Mouse (Mus musculus): ENCODE data around the gene Kcnj16.

The Kcnj16 gene

DNA sequence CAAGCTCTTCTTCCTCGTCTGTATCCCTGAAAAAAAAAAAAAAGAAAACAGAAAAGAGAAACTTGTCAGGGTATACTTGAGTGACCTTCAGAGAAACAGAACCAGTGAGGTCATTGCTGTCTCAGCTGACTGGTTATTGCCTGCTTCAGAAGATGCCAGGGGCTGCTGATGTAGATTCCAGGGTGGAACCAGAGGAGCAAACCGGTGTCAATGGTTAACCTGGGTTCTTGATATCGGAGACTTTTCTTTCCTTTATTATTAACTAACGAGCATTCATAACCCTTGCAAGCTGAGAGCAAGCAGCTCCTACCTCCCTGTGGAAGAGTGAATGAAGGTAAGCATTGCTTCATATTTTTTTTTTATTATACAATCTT lies at the start of gene Kcnj16:
Gene Kcnj16, plus strand, starts transcription at position 272 of the 374 bp plus-strand sequence.
- DNase-seq = no peak

DNA sequence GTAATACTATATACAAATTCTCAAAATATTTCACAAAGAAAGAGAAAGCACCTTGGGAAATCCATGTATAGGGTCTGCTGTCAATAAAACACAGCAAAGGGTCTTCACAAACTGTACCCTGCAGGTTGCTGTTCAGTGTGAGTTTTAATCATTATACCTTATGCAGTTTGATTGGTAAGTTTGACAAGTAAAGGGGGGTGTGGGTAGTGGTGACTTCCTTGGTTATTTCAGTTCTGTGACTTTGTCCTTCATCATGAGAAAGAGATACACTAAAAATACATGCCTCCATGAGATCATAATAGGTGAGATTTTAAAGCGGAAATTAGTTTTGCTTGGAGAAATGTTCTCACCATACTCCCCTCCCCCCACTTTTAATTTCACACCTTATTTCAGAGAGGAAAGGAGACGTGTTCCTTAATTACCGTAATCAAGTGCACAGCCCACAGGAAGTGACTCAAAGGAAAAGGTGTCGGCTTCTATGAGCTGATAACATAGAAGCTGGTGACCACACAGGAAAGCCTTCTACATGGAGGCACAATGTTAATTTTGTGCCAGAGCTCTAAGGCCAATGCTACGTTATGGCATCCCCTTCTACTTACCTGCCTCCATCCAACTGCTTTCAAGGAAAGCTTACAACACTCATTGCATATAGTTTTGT lies 48.9 kb upstream of the Kcnj16 start:
- no peak for DNase-seq

DNA sequence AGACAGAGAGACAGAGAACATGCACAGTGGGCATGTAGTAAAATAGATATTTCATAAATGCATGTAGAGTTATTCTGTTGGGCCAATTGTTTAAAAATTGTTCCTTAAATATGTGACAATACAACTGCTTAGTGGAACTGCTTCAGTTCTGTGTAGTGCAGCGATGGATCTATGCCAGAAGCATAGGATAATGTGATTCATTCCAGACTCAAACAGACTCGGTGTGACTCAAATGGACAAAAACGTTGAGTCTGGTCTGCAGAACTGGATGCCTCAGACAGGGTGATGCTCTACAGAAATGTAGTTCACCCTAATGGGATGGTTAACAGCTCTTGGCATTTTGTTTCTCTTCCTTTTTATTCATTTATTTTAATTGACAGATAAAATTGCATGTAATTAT lies 32.1 kb upstream of the Kcnj16 start:
- DNase-seq = no peak

DNA sequence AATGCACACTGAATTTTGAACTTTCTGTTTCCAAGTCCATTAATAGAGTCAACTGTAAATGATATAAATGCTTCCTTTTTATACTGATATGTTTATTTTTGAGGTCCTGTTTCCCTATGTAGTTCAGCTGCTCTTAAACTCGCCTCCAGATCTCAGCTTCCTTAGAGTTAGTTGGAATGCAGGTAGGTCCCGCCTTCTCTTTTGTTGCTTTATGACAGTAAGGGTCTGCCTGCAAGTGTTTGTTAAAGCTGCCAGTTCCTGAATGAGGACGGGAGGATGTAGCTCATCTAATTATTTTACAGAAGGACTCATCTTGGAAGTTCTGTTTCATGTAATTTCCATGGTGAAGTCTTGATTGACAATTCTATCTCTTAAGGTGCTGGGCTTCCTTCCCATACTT lies 25.6 kb upstream of the Kcnj16 start:
- DNase-seq = no peak

DNA sequence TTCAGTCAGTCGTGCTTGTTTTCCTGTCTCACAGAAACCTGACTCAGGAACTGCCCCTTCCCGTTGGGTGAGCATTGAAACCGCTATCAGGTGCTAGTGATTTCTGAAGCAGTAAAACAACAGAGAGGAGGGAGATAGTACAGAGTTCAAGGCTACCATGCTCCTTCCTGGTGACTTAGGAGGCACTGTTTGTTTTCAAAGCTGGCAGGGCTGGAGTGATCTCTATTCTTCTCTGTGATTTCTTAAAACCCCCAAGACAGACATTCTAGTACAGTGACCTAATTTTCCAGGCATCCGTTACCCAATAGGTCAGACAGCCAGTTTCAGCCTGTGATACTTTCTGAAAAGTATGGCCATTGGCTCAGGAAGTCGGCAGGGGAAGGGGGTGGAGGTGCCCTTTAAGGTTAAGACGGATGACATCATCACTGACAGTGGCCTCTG lies 25.1 kb upstream of the Kcnj16 start:
- no peak for DNase-seq

DNA sequence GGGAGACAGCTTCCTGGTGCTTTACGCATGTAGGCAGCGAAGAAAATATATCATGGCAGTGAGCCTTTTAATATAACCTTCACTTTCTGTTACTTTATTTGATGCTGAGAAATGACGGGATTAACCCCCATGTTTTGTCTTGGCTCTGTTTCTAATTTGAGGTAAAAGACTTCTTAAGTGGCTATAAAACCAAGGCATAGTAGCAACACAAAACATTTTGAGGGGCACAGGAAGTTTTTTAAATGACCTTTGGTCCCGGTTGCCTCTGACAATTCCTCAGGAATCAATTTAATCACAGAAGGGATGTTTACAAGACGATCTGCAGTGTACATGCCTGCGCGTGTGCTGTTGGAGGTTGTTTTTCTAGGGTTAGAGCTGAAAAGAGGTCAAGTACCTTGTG lies 11.2 kb upstream of the Kcnj16 start:
- DNase-seq = no peak

DNA sequence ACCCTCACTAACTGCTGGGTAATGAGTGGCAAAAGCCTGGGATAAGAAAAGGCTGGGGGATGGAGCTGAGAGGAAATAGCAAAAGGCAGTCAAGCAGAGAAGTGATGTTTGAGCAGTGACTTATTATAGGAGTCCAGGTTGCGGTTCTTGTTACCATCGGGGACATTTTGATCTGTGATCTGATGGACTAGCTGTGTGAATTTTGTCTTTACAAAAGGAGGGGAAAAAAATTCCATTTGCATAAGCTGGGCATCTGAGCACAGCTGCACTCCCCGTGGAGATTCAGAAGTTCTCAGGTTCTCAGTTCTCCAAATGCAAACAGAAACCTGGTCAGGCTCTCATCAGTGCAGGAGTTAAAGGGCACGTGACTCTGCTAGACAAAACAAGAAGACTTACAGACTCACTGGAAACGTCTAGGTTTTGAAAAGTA lies 6.2 kb upstream of the Kcnj16 start:
- no peak for DNase-seq

DNA sequence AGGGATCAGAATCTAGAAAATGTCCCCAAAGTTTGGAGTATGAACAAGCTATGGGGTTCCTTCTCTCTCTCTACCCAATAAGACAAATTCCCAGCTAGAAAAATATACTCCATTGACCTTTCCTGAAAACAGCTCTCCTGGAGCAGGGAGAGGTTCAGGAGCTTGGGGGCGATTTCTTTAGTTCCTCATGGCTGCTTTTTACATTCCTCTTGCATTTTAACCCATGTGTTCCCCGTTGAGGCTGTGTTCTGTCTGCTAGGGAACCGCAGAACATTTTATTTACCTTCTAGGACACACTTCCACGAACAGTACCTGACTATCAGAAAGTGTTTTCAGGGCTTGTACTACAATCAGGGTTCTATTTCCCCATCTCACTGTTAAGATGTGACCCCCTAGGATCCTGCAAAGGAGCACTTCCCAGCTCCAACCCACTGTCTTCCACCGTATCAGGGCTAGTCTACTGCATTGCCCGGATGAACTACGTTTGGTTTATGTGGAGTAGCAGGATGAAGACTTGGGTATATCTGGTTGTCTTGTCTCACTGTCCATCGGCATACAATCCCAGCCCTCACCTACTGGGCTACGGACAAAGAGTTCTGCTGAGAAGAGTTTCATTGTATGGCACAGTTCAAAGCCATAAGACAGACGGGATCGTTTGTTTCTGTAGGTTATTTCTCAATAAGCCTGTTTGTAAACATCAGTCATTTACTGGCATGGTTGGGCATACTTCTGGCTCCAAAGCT lies 643 bp upstream of the Kcnj16 start:
- no peak for DNase-seq

DNA sequence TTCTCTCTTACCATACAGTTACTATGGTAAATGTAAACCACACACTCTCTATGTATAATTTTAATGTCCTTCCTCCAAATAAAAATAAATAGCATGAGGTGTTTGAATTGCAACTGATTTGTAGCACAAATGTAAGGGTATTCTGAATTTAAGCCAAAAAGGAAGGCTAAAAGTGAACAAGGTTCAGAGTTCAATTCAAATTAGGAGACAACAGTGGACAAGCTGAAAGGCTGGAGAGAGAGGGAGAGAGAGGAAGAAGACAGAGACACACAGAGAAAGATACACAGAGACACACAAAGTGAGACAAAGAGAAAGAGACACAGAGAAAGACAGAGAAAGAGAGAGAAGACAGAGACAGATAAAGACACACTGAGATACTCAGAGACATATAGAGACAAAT lies 1.1 kb downstream of the Kcnj16 start:
- no peak for DNase-seq

DNA sequence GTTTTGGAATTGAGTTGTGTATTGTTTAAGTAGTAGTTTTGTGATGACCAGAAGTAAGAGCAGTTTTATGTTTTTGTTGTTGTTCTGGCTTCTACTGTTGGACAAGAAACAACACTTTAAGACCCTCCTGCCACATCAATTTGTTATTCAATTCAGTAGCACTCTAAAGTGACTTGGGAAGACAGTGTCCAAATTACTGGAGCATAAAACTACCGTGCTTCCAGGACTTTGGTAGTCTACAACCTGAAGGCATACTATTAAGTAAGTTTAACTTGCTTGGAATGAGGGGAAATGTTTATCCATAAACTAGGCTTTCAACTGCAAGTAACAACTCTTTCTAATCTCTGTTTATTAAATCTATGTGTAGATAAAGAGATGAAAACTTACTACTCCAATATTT lies 17.7 kb downstream of the Kcnj16 start:
- DNase-seq = no peak

DNA sequence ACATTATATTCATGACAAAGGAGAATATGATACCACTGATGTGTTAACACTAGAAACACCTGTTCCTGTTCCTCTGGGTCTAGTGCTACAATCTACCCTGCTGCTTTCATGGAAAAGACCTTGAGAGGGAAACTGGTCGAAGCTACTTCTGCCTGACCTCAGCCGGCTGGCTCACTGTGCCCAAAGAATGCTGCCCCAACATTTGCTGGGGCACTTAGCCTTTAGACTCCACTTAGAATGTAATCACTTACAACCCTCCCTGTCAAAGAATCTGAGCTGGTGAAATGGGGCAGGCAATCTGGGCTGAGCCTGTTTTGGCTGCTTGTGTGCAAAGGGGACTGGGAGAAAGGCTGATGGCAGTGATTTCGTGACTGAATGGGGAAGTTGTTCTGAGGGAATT lies 18.1 kb downstream of the Kcnj16 start:
- no peak for DNase-seq

DNA sequence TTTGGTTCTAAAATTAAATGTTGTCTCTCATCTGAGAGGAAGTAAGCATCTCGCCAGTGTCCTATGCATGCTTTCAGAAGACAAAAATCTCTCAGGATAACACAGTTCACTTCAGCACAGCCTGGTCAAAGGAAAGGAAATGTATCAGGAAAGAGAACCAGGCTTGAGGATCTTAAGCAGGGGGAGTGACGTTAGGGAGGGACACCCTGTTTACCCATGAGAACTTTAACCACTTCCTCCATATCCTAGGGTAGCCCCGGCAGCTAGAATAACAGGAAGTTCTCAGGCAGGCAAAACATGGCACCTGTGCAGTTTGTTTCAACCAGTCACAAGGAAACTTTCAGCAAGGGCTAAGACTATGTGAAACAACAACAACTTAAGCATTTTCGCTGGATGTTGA lies 25.8 kb downstream of the Kcnj16 start:
- no peak for DNase-seq

DNA sequence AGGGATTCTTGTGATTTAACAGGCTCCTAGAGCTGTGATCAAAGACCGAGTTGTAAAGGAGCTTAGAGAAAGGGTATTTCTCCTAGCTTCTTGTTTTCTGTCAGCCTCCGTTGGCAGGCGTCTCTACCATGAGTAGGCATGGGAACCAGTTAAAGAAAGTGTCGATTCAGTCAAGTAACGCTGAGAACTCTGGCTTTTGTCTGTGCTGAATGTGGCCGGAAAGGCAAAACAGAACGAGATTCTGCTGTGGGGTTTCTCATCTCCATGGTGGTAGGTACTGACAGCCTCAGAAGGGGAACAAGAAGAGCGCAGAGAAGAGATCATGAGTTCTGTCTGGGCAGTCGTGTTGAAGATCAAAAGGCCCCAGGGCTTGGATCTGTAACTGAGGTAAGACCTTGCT lies 29.4 kb downstream of the Kcnj16 start:
- DNase-seq = peak; percentile 9 to 16

DNA sequence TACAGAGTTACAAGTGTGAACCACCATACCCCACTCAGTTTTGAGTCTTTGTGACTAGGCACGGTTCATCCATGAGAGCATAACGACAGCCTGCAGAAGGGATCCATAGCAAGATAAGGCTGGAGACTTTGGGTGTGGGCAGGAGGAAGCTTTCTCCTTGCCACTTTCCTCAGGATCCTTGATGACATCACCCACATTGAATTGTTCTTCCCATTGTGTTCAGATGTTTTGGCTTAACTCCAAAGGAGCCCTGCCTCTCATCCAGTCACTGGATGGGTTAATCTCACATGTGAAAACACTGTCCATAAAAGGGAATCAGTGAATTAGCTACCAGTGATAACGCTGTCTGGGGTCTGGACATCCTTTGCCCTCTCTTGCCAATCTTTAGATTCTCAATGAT lies 37.3 kb downstream of the Kcnj16 start:
- DNase-seq = no peak

DNA sequence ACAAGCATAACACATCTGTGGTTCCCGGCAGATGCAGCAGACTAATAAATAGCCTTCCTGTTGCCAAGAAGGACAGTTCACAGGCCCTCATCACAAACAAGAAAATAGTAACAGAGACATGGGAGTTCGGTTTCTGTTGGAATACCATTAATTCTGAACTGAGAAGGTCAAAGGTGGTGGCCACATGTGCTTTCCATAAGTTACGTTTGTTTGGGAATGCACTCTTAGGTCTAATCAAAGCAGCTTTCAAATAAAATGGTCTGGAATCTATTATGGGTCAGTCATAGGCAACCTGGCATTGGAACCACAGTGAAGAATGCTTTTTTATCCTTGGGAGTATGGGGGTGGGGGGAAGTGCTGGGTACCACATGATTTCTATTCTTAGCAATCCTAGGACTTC lies 41.6 kb downstream of the Kcnj16 start:
- DNase-seq = no peak

DNA sequence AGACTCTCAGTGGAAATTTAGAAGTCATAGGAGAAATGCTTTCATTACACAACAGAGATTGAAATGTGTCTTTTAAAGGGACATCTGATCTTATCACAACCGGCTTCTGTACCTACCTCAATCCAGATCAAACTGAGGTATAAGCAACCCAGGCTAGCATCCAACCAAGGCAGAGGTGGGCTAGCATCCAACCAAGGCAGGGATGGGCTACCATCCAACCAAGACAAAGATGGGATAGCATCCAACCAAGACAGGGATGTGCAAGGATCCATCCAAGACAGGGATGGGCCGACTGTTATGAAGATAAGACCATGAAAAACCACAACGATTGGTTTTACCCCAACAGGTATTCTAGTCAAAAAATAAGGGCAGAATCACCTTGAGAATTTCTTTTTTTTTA lies 48.4 kb downstream of the Kcnj16 start:
- DNase-seq = peak; percentile 62 to 68

DNA sequence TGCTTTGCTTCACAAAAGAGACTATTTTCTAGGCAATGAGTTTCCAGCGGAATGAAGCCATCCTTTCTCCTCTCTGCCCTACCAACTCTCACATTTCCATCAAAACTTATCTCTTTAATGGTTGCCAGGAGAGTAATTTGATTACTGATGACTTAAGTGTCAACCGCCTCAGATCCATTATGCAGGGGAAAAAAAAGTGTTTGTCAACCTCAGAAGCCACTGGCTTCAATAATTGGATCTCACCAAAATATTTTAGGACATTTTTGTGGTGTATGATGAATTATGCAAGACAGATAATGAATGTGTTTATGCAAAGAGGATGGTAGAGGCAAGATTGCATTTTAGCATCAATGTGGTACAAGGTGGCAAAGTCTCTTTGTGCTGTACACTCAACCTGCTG lies 52.4 kb downstream of the Kcnj16 start:
- no peak for DNase-seq

DNA sequence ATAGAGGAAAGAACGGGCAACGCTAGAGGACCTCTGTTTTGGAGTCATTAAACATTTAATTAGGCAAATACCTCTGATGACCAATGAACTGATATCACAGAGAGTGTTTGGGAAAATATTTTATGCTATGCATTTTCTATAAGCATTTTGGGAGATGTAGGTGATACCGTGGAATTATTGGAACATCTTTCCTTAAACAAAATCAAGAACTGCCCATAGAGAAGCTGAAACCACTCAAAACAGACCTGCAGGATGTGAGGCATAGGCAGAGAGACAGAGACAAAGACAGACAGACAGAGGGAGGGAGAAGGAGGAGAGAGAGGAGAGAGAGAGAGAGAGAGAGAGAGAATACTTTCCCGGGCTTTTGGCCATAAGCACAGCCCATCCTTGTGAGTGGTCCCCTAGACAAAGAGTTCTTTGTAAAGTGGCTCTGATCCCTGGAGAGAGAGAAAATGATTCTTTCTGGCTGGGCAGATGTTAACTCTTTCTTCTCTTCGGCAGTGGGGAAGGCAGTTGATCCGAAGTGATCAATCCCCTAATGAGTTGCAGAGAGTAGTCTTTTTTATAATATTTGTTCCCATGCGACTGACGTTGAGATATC lies 54.9 kb downstream of the Kcnj16 start:
- DNase-seq = peak in 1 of 2 experiments; percentile 4

DNA sequence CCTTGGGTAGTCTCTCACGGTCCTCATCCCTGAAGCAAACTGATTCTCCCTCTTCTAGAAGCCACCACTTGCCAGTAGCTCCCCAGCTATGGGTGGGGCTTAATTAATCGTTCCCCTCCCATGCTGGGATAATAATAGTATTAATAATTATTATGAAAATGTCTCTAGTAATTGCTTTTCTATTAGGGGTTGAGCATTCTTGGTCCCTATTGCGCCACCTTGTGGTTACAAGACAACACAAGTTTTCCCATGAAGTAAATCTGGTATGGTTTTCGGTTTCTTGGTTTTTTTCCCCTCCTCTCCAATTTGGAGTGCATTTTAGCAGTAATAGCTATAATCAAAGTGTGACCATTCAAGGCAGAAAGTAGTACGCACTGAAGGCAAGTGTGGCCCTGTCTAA lies 74.3 kb downstream of the Kcnj16 start:
- DNase-seq = peak; percentile 65 to 79

DNA sequence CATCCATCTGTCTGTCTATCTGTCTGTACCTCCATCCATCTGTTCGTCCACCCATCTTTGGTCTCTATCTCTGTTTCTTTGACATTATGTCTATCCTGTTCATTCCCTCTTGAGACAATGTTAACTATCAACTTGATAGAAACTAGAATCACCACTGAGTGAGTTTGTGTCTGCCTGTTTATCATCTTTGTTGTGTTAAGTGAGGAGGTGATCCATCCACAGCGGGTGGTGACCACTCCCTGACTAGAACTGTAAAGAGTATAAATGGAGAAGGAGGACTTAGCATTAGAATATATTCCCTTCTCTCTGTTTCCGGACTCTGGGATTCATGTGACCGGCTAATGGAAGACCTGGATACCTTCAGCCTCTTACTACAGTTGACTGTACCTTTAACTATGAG lies 75.5 kb downstream of the Kcnj16 start:
- no peak for DNase-seq

DNA sequence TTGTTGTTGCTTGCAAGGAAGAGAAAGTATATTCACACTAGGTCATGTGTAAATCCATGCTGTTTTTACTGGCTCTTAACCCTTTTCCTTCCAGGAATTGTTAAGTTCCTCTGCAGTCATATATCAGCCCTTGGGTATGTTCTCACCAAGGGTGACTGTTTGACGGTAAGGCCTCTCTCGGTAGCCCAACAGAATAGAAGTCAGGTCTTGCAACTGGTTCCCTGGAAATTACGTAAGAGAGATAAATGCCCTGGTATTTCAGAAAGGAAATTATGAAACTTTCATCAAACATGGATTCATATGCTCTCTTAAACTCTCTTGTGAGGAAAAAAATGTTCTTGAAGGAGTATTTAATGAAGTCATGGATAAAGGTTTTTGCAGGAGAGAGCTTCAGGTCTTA lies 86.4 kb downstream of the Kcnj16 start:
- DNase-seq = no peak

DNA sequence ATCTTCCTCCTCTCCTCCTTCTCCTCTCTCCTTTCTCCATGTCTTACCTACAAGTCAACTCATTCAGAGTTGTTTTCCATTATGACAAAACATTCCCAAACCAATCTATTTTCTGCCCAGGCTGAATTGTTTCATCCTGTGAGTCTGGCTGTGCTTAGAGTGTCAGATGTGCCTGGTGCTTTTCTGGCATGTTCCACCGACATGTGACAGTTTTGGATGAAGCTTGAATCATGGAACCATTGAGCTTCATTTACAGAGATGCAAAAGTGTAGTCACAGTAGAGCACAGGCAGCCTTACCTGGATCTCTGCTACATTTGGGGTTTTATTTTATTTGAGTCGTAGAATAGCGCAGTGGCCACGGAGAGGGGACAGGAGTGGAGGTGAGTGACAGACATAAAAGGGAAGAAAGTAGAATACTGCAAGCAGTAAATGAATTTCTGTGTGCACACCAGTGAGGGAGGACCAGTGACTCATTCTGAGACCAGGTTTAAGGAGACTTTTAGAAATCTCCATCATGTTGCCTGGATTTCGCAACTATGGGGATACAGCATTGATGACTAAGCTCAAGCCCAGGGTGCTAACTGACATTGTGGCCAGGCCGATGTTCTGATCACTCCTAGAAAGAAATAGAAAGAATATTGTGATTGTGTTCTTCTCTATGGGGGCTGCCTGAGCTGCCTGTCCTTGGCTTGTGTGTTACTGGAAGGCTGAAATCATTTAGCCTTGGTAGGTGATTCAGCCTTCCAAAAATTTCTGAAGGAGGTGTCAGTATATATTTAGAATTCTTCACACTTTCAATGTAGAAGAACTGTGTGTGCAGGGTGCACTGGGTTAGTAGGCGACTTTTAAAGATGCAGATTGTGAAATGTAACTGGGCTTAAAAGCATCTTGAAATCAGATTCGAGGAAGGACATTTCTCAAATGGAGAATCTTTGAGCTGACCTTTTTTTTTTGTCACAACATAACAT lies 87.3 kb downstream of the Kcnj16 start:
- peak; percentile 54 to 59 for DNase-seq

DNA sequence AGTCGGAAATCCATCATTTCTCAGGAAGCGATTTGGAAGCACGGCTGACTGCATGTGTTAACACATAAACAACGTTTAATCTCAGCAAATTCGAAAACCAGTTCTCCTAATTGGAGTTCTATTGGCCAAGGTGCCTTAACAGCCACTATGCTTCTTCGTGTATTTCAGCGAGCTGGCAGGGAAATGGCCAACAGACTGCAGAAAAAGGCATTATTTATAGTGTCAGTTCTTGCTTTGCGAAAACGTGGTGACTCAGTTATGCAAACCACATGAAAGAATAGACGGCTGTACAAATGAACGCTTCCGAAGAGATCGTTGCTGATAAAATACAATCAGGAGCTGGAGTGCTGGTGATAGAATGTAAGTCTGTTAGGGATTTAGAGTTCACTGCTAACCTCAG lies 88.2 kb downstream of the Kcnj16 start:
- DNase-seq = no peak
